Mouse (Mus musculus): Measurements from ENCODE around the gene Ccdc62.

Gene Ccdc62

GRCm38 (mm10) chr5:123935931-123936330 lies 5.5 kb downstream of the Ccdc62 start:
- DNase-seq (ENCODE audit: low spot score in 2 of 2), result no peak

DNA sequence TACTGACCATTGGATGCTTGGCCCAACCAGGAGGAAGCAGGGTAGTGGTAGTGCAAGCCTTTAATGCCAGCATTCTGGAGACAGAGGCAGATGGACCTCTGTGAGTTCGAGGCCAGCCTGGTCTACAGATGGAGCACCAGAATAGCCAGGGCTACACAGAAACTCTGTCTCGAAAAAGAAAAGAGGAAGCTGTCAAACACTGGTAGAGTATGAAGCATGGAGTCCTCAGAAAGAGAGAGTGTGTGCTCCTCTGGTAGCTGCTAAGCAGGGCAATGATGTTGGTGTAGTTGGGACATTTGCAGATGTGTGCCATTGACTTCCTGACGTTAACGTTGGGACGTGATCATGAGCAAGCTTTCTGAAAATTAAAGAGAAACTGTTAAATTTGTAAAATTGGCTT lies 8.0 kb downstream of the Ccdc62 start:
- no peak for DNase-seq (ENCODE audit: low spot score in 2 of 2)

DNA sequence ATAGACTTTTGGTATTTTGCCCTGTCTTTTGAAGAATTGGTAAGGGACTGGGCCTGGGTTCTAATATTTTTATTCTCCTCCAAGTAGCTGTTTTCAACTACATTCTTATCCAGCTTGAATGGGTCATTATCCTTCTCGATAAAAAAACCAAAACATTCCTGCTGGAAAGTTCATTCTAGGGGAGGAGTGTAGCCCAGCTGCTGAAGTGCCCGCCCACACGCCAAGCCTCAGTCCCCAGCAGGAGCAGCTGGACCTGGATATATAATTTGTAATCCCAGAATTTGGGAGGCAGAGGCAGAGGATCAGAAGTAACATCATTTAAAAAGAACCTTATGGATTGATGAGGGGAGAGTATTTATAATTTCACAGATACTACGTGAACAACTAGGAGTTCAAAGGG lies 16.1 kb downstream of the Ccdc62 start:
- no peak for DNase-seq (ENCODE audit: low spot score in 2 of 2)

DNA sequence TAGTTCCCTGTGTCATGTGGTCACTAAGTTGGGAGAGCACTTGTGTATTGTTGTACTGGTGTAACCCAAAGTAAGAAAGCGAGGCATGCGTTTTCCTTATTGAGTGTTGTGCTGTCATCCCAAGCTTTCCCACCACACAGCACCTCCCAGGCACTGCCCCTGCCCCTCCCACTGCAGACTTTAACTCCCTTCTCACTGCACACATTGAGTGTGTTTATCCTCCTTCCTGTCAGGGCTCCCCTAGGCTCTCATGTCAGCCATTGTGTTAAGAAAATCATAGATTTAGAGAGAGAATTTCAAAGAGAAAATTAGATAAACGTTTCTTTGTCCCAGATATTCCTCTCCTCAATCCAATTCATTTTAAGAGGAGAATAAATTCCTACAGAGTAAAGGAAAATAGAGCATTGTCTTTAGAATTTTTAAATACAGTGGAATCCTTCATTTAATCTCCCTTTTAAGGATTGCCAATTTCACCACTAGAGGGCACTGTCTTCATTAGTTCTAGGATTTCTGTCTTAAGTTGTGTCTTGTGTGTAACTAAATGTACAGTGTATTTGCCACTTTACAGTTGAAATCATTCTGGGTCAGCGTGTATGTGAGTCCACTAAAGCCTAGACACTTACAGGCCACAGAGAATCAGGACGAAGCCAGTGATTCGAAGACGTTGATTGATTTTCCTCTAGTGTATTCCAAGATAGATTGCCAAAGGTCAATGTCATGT lies 16.7 kb downstream of the Ccdc62 start:
- no peak for DNase-seq (ENCODE audit: low spot score in 2 of 2)

DNA sequence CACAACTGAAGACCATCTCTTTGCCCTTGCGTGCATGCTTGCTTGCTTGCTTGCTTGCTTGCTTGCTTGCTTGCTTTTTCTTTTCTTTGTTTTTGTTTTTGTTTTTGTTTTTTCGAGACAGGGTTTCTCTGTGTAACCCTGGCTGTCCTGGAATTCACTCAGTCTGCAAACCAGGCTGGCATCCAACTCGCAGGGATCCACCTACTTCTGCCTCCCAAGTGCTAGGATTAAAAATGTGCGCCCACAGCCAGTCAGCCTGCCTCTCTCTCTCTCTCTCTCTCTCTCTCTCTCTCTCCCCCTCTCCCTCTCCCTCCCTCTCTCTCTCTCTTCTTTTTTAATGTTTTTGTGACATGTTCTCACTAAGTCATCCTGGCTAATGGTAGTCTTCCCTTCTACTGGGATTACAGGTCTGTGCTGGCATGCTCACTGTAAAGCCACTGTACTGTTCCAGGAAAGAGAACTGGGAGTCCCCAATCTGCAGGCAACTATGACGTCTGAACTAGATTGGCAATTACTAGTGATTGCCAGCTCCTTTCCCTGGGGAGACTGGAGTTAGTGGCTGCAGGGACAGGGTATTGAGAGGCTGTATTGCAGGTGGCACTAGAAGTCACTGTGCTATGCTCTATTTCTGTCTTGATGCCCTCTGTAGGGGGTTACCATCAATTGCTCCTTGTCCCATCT lies 22.0 kb downstream of the Ccdc62 start:
- no peak for DNase-seq (ENCODE audit: low spot score in 2 of 2)

- no peak for DNase-seq (ENCODE audit: low spot score in 2 of 2)
These were observed 26.7 kb downstream of the Ccdc62 start for GRCm38 (mm10) chr5:123957213-123957612.

GRCm38 (mm10) chr5:123959018-123959417 lies 28.5 kb downstream of the Ccdc62 start:
- DNase-seq (ENCODE audit: low spot score in 2 of 2), result no peak

GRCm38 (mm10) chr5:123960129-123960528 lies 29.6 kb downstream of the Ccdc62 start:
- DNase-seq (ENCODE audit: low spot score in 2 of 2), result no peak

DNA sequence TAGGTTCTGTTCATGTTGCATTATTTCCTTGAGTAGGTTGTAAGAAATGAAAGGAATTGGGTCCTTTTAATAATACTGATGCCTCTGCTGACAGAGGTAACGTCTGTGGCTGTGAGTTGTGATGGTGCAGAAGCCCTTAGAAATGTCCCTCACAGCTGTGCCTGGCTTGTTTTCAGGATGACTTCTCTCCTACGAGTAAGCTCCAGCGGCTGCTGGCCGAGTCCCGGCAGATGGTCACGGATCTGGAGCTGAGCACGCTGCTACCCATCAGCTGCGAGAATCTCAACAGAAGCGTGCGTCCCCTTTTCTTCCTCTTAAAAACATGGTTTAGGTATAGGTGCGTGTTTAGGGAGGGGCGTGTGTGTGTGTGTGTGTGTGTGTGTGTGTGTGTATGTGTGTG lies 30.6 kb downstream of the Ccdc62 start:
- DNase-seq (ENCODE audit: low spot score in 2 of 2), result no peak

GRCm38 (mm10) chr5:123964208-123964607 lies 33.7 kb downstream of the Ccdc62 start:
- no peak for DNase-seq (ENCODE audit: low spot score in 2 of 2)

DNA sequence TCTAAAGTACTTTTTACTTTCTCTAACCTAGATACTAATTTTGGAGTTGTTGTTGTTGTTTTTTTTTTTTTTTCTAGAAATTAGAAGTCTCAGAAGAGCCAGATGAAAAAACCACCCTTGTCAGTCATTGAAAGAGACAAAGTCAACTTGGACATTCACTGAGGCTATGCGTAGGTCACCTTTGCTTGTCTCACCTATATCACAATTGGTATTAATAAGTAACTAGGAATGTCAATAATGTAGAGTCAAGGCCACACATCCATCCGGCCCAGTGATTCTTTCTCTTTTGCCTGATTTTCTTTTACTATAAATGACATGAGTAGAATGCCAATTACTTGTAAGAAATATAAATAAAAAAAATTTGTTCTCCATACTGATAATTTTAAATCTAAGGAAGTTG lies 36.3 kb downstream of the Ccdc62 start:
- no peak for DNase-seq (ENCODE audit: low spot score in 2 of 2)

DNA sequence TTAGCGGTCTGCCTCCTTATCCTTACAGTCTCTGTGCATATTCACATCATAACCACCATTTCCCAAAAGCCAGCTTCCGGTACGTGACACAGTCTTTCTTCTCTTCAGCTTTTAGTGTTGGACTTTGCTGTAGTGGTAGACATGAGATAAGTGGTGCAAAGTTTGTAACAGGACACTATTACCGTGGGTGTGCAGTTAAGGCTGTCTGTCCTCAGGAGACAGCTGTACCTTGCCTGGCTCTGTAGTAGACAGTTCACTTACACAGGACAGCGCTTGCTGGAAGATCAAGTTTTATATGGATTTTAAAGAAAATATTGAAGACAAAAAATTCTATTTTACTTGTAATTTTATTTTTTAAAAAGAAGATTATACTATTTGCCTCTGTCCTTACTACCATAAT lies 38.0 kb downstream of the Ccdc62 start:
- no peak for DNase-seq (ENCODE audit: low spot score in 2 of 2)

- DNase-seq (ENCODE audit: low spot score in 2 of 2), result no peak
These were observed 38.7 kb downstream of the Ccdc62 start for GRCm38 (mm10) chr5:123969216-123969615.

- DNase-seq (ENCODE audit: low spot score in 2 of 2), result peak in 1 of 2 experiments; percentile 53
These were observed 40.1 kb downstream of the Ccdc62 start for GRCm38 (mm10) chr5:123970576-123970975.

DNA sequence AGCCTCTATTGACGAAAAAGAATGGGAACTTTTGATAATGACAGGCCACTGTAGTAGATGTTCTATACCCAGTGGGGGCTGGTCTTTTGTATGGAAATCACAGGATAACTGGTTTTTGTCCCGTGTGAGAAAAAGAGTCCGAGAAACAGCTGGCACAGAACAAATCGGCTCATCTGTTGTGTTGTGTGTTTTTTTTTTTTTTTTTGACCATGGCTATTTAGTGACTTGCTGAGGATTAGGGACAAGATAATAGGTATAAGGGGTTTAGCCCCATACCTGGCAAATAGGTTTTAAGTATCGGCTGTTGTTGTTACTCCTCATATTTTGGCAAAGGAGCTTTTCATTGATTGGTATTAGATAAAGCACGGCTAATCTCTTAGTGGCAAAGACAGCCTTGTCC lies 42.0 kb downstream of the Ccdc62 start:
- DNase-seq (ENCODE audit: low spot score in 2 of 2), result no peak

DNA sequence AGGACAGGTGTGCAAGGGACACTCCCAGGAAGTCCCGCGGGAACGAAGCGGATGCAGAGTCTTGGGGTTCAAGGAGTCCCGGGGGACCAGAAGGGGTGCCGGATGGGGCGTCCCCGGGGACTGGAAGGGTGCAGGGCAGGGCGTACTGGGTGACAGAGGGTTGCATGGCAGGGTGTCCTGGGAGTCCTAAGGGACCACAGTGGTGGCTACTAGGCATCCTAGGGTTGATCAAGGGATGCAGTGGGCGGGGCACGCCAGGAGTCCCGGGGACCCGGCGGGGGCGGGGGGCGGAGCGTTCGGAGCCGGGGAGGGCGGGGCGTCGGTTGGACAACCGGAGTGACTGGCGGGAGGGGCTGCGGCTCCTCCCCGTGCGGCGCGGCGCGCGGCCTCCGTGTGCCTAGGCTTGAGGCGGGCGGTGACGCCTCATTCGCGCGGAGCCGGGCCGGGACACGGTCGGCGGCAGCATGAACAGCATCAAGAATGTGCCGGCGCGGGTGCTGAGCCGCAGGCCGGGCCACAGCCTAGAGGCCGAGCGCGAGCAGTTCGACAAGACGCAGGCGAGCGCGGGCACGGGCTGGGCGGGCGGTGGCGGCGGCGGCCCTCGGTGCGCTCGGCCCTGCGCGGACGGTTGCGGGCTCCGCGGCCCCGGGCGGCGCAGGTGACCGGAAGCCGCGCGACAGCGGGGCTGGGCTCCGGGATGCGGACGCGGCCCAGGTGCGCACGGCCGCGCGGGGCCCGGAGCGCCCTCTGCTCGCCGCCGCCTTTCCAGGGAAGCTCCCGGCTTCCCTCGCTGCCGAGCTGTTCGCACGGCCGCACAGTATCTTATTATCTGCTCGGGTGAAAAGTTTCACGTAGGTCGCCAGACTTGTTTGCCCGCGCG lies 43.1 kb downstream of the Ccdc62 start, which contains the start of gene Hip1r:
Gene Hip1r (plus strand): TSS at position 330 of the 880 bp plus-strand sequence.
- DNase-seq (ENCODE audit: low spot score in 2 of 2), result peak; percentile 85 to 92

GRCm38 (mm10) chr5:123974179-123974485 lies 43.7 kb downstream of the Ccdc62 start:
- no peak for DNase-seq (ENCODE audit: low spot score in 2 of 2)

DNA sequence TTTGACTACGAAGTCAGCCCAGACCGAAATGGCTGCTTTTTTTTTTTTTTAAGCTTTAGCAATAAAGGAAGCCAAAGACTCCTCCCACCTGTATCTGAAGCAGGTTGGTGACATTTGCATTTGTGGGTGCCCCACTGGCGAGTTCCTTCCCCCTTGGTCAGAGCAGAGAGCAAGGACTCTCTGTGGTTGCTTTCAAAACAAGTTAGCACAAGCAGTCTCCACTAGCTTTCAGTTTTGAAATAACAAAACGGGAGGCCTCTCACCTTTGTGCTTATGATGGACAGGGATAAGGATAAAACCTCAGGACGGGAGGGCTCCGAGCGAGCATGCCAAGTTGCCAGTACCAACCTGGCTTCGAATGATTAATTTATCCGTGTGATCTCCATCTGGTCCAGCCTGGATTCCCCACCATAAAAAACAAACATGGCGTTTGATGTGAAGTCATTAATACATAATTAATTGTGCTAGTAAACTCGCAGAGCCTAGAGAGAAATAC lies 44.2 kb downstream of the Ccdc62 start:
- DNase-seq (ENCODE audit: low spot score in 2 of 2), result peak; percentile 55 to 73

GRCm38 (mm10) chr5:123975668-123976180 lies 45.2 kb downstream of the Ccdc62 start:
- peak in 1 of 2 experiments; percentile 66 for DNase-seq (ENCODE audit: low spot score in 2 of 2)

DNA sequence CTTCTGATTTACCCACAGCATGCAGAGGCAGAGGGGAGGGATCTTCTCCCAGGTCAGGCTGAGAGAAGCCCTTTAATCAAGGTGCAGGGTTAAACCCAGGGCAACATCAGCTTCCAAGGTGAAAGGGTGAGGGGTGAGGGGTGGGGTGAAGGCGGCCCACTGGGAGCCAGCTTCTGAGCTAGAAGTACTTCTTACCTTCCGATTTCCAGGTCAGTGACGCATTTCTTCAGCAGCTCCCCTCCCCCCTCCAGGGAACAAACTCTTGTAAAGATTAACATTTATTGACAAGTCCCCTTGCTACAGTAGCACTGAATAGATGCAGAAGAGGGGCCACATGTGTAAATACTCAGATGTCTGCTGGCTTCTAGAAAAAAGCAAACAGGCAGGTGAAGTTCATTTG lies 46.8 kb downstream of the Ccdc62 start:
- DNase-seq (ENCODE audit: low spot score in 2 of 2), result peak in 1 of 2 experiments; percentile 47

DNA sequence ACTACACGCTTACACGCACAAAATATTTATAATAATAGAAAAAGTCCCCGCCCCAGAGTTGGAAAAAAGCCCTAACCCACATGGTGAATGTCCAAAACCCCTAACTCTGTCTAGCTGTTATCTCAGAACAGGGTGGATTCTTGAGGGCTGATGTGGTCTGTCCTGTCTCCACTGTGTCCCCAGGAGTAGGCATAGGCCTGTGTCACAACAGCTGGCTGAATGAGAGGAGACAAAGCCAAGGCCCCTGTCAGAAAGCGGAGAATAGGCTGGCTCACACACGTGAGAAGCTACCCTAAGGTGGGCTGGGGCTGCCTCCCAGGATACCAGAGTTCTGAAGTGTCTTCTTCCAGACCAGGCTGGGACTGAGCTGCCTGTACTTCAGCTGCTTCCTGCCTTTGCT lies 47.7 kb downstream of the Ccdc62 start:
- peak in 1 of 2 experiments; percentile 57 for DNase-seq (ENCODE audit: low spot score in 2 of 2)

All from spleen, postnatal 4 days (tissue).